Mouse (Mus musculus): ENCODE measurements around the gene D7Ertd443e. TPM values are rescaled to one million over a fixed set of nuclear protein-coding genes. Genes with fewer than 3 reads are reported as not detected.

Gene D7Ertd443e
- polyA plus RNA-seq, 1 experiment from 2014 or later, result 0.51 TPM

GRCm38 (mm10) chr7:134230708-134231107 lies 154.8 kb downstream of the D7Ertd443e start:
- Histone ChIP-seq H3K27me3 (ENCODE audit: control insufficient read depth, insufficient read depth, low read length) (no peaks in the 10 kb centered on the region), H3K27ac (replicated peaks) (no peak overlapping the region), H3K4me1 (replicated peaks; ENCODE audit: control insufficient read depth, insufficient read depth) (no peaks in the 10 kb centered on the region), H3K9ac (ENCODE audit: low read length) (no peak overlapping the region), H3K4me3 (ENCODE audit: low read depth, low read length) (no peak overlapping the region), H3K4me2 (replicated peaks; ENCODE audit: low read depth) (no peak overlapping the region), H3K9me3 (ENCODE audit: control insufficient read depth, low read length) (no peaks in the 10 kb centered on the region), H3K36me3 (ENCODE audit: control insufficient read depth, insufficient read depth, low read length) (no peaks in the 10 kb centered on the region)
- no peak for DNase-seq (ENCODE audit: low spot score)
- TF ChIP-seq EP300 (optimal IDR thresholded peaks at IDR 0.05) (no peak), CTCF (IDR thresholded peaks at IDR 0.05; ENCODE audit: low read depth) (no peak)
- ATAC-seq (ENCODE audit: low FRiP score, low TSS enrichment), result no peak
- 78% methylated on average over 3 of the region's 3 CpGs for WGBS

- Histone ChIP-seq H3K9ac (ENCODE audit: low read length) (no peak overlapping the region), H3K4me3 (ENCODE audit: low read depth, low read length) (no peak overlapping the region), H3K9me3 (ENCODE audit: control insufficient read depth, low read length) (no peaks in the 10 kb centered on the region), H3K27ac (replicated peaks) (no peak overlapping the region), H3K4me1 (replicated peaks; ENCODE audit: control insufficient read depth, insufficient read depth) (no peaks in the 10 kb centered on the region), H3K4me2 (replicated peaks; ENCODE audit: low read depth) (no peak overlapping the region), H3K27me3 (ENCODE audit: control insufficient read depth, insufficient read depth, low read length) (no peaks in the 10 kb centered on the region), H3K36me3 (ENCODE audit: control insufficient read depth, insufficient read depth, low read length) (no peaks in the 10 kb centered on the region)
- ATAC-seq (ENCODE audit: low FRiP score, low TSS enrichment) (no peak), DNase-seq (ENCODE audit: low spot score) (no peak)
- TF ChIP-seq CTCF (IDR thresholded peaks at IDR 0.05; ENCODE audit: low read depth) (no peak), EP300 (optimal IDR thresholded peaks at IDR 0.05) (no peak)
- WGBS, result 57% methylated on average over 2 of the region's 2 CpGs
Observed at GRCm38 (mm10) chr7:134229899-134230298, 155.6 kb downstream of the D7Ertd443e start.

GRCm38 (mm10) chr7:134227773-134228455 lies 157.5 kb downstream of the D7Ertd443e start:
- no peak overlapping the region for H3K27ac ChIP-seq (replicated peaks)
- no peak overlapping the region for H3K9ac ChIP-seq (ENCODE audit: low read length)
- H3K36me3 ChIP-seq (ENCODE audit: control insufficient read depth, insufficient read depth, low read length), result no peaks in the 10 kb centered on the region
- no peak overlapping the region for H3K4me2 ChIP-seq (replicated peaks; ENCODE audit: low read depth)
- ATAC-seq (ENCODE audit: low FRiP score, low TSS enrichment) (no peak), DNase-seq (ENCODE audit: low spot score) (no peak)
- no peaks in the 10 kb centered on the region for H3K9me3 ChIP-seq (ENCODE audit: control insufficient read depth, low read length)
- H3K27me3 ChIP-seq (ENCODE audit: control insufficient read depth, insufficient read depth, low read length), result peaks cover 2% of the 10 kb centered on the region; the same call in 1 of the 2 replicates
- no peak overlapping the region for H3K4me3 ChIP-seq (ENCODE audit: low read depth, low read length)
- TF ChIP-seq EP300 (optimal IDR thresholded peaks at IDR 0.05) (no peak), CTCF (IDR thresholded peaks at IDR 0.05; ENCODE audit: low read depth) (no peak)
- no peaks in the 10 kb centered on the region for H3K4me1 ChIP-seq (replicated peaks; ENCODE audit: control insufficient read depth, insufficient read depth)
- WGBS, result 38% methylated on average over 13 of the region's 13 CpGs

GRCm38 (mm10) chr7:134227101-134227500 lies 158.4 kb downstream of the D7Ertd443e start:
- ATAC-seq (ENCODE audit: low FRiP score, low TSS enrichment) (no peak), DNase-seq (ENCODE audit: low spot score) (no peak)
- no peak overlapping the region for H3K9ac ChIP-seq (ENCODE audit: low read length)
- no peaks in the 10 kb centered on the region for H3K9me3 ChIP-seq (ENCODE audit: control insufficient read depth, low read length)
- H3K27ac ChIP-seq (replicated peaks), result no peak overlapping the region
- peaks cover 2% of the 10 kb centered on the region; the same call in 1 of the 2 replicates for H3K27me3 ChIP-seq (ENCODE audit: control insufficient read depth, insufficient read depth, low read length)
- no peak overlapping the region for H3K4me3 ChIP-seq (ENCODE audit: low read depth, low read length)
- H3K4me1 ChIP-seq (replicated peaks; ENCODE audit: control insufficient read depth, insufficient read depth), result no peaks in the 10 kb centered on the region
- H3K4me2 ChIP-seq (replicated peaks; ENCODE audit: low read depth), result no peak overlapping the region
- TF ChIP-seq CTCF (IDR thresholded peaks at IDR 0.05; ENCODE audit: low read depth) (no peak), EP300 (optimal IDR thresholded peaks at IDR 0.05) (no peak)
- no peaks in the 10 kb centered on the region for H3K36me3 ChIP-seq (ENCODE audit: control insufficient read depth, insufficient read depth, low read length)
- WGBS, result 65% methylated on average over 4 of the region's 4 CpGs

GRCm38 (mm10) chr7:134226231-134226630 lies 159.2 kb downstream of the D7Ertd443e start:
- Histone ChIP-seq H3K9ac (ENCODE audit: low read length) (no peak overlapping the region), H3K9me3 (ENCODE audit: control insufficient read depth, low read length) (no peaks in the 10 kb centered on the region), H3K4me2 (replicated peaks; ENCODE audit: low read depth) (no peak overlapping the region), H3K4me3 (ENCODE audit: low read depth, low read length) (no peak overlapping the region), H3K36me3 (ENCODE audit: control insufficient read depth, insufficient read depth, low read length) (no peaks in the 10 kb centered on the region), H3K4me1 (replicated peaks; ENCODE audit: control insufficient read depth, insufficient read depth) (no peaks in the 10 kb centered on the region), H3K27ac (replicated peaks) (no peak overlapping the region), H3K27me3 (ENCODE audit: control insufficient read depth, insufficient read depth, low read length) (peaks cover 2% of the 10 kb centered on the region; the same call in 1 of the 2 replicates)
- DNase-seq (ENCODE audit: low spot score), result no peak
- ATAC-seq (ENCODE audit: low FRiP score, low TSS enrichment), result no peak
- 84% methylated on average over 3 of the region's 3 CpGs for WGBS
- TF ChIP-seq CTCF (IDR thresholded peaks at IDR 0.05; ENCODE audit: low read depth) (no peak), EP300 (optimal IDR thresholded peaks at IDR 0.05) (no peak)

Data from stomach, postnatal 0 days (tissue).